Mouse (Mus musculus) midbrain, embryonic 11.5 days (tissue): ENCODE results near the gene Dennd1a. TPM values are rescaled to one million over a fixed set of nuclear protein-coding genes. Genes with fewer than 3 reads are reported as not detected.

Source experiments
- ATAC-seq: fragments of 200-750 bp; cut with Nextera tagmentation; 2 replicates; pipeline ENCODE4 v1.8.0; 2017; ENCODE audit warnings: moderate TSS enrichment, moderate library complexity; ENCODE audit not compliant: low FRiP score
- DNase-seq: peaks from one replicate; pipeline ENCODE4 v3.0.0; 2015; ENCODE audit warnings: low spot score; ENCODE audit errors: missing footprints
- H3K27ac ChIP-seq: fragments of 300-500 bp; sonication (generic); 2 replicates; pipeline ENCODE4 v1.5.1; 2014; ENCODE audit warnings: low read depth, low read length
- H3K27me3 ChIP-seq: fragments of 300-500 bp; sonication (generic); 2 replicates; pipeline ENCODE4 v1.6.1; 2014; ENCODE audit warnings: mild to moderate bottlenecking, low read length, moderate library complexity, mixed read lengths; ENCODE audit not compliant: control insufficient read depth, insufficient read depth
- H3K36me3 ChIP-seq: fragments of 300-500 bp; sonication (generic); 2 replicates; pipeline ENCODE4 v1.6.1; 2014; ENCODE audit warnings: mild to moderate bottlenecking, low read length, moderate library complexity, mixed read lengths; ENCODE audit not compliant: control insufficient read depth, insufficient read depth
- H3K4me1 ChIP-seq: fragments of 300-500 bp; sonication (generic); 2 replicates; pipeline ENCODE4 v1.6.1; 2014; ENCODE audit warnings: low read length; ENCODE audit not compliant: control insufficient read depth, insufficient read depth
- H3K4me2 ChIP-seq: fragments of 300-500 bp; sonication (generic); 2 replicates; pipeline ENCODE4 v1.6.1; 2014; ENCODE audit warnings: mild to moderate bottlenecking, moderate library complexity
- H3K4me3 ChIP-seq: fragments of 300-500 bp; sonication (generic); 2 replicates; pipeline ENCODE4 v1.5.1; 2014; ENCODE audit warnings: low read depth, low read length
- H3K9ac ChIP-seq: fragments of 300-500 bp; sonication (generic); 2 replicates; pipeline ENCODE4 v1.6.1; 2014; ENCODE audit warnings: low read length
- H3K9me3 ChIP-seq: fragments of 300-500 bp; sonication (generic); 2 replicates; pipeline ENCODE4 v1.6.1; 2016; ENCODE audit warnings: low read length; ENCODE audit not compliant: control insufficient read depth
- WGBS: fragments of 180-500 bp; shearing (Covaris S2); extraction: QIAGEN DNeasy Blood & Tissue Kit; methylation state at CpG from one replicate; pipeline ENCODE4 v1.1.7; 2014; 5-methylcytosine and 5-hydroxymethylcytosine counted together
- polyA plus RNA-seq: library from polyadenylated mRNA; unstranded; fragments of >200 nt; fragmentation: Nextera tagmentation; extraction: Ambion mirVana; gene quantifications from 2 replicates; pipeline ENCODE4 v1.2.1, GENCODE M21; 2014

Gene Dennd1a
- polyA plus RNA-seq, 1 experiment from 2014 or later = 8.8 TPM

DNA sequence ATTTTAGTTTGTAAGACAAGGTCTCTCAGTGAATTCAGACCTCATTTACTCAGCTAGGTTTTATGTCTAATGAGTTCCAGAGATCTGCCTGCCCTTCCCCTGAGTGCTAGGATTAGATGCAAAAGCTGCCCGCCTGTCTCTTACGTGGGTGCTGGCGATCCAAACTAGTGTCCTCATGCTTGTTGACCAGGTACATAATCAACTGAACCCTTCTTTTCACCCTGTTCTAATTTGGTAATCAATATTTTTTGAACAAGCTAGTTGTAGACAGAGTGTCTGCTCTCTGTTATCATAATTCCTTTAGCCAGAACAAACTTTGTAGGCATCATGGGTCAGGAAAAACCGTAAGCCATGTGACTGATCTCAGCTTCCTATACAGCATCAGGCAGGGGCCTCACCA, 241.9 kb downstream of the Dennd1a start:
- WGBS = 86% methylated on average over 4 of the region's 4 CpGs
- Histone ChIP-seq H3K4me2 (no peak overlapping the region), H3K36me3 (no peaks in the 10 kb centered on the region)

DNA sequence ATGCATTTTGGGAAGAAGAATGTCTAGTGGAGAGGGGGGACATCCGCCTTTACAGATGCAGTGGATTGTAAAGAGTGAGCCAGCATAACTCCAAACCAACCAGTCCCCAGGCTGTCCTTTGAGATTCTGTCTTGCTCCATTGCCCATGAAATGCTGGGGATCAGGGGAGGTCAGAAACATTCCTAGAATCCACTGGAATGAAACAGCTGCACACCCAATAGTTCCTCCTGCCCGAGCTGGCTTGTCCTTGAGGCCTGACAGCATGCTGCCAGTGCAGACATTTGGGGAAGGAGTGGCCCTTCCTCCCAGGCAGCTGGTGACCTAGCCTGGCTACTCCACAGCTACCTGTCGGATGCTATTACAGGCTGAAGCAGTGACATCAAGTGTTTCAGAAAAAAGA, 246.3 kb downstream of the Dennd1a start:
- peak; percentile 86 for DNase-seq
- H3K9ac ChIP-seq = no peak overlapping the region
- H3K27ac ChIP-seq = no peak overlapping the region
- H3K36me3 ChIP-seq = no peaks in the 10 kb centered on the region
- no peaks in the 10 kb centered on the region for H3K27me3 ChIP-seq
- H3K4me1 ChIP-seq = 0 out of 2 replicates have a peak, but pooled peaks cover 5% of the 10 kb centered on the region
- WGBS = 13% methylated on average over 3 of the region's 3 CpGs
- no peaks in the 10 kb centered on the region for H3K9me3 ChIP-seq
- no peak overlapping the region for H3K4me3 ChIP-seq
- no peak overlapping the region for H3K4me2 ChIP-seq
- no peak for ATAC-seq

More for the DNA sequence above, 241.9 kb downstream of the Dennd1a start:
- H3K27me3 ChIP-seq = no peaks in the 10 kb centered on the region
- DNase-seq (no peak), ATAC-seq (no peak)
- no peak overlapping the region for H3K27ac ChIP-seq
- no peaks in the 10 kb centered on the region for H3K9me3 ChIP-seq
- H3K4me3 ChIP-seq = no peak overlapping the region
- no peak overlapping the region for H3K9ac ChIP-seq
- 0 out of 2 replicates have a peak, but pooled peaks cover 3% of the 10 kb centered on the region for H3K4me1 ChIP-seq

DNA sequence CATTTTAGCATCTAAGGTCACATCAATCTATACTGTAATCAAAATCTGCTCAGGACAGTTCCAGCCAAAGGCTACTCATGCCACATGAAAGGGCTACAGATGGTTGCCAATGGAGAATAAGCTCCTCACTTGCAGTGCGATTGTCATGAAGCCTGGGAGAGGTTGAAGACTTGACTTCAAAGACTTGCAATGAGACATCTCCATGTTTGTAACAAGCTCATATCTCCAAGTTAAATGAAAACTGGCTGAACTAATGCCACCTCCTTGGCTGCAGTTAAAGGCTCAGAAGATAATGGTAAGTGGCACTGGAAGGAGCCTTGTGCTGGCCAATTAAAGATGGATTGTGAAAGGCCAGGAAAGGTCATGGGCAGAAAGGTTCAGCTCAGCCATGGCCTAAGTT, 247.6 kb downstream of the Dennd1a start:
- ATAC-seq (no peak), DNase-seq (peak; percentile 78)
- H3K4me3 ChIP-seq = no peak overlapping the region
- no peak overlapping the region for H3K27ac ChIP-seq
- H3K4me1 ChIP-seq = 0 out of 2 replicates have a peak, but pooled peaks cover 5% of the 10 kb centered on the region
- no peaks in the 10 kb centered on the region for H3K9me3 ChIP-seq
- H3K9ac ChIP-seq = no peak overlapping the region
- H3K36me3 ChIP-seq = no peaks in the 10 kb centered on the region
- no peaks in the 10 kb centered on the region for H3K27me3 ChIP-seq
- no peak overlapping the region for H3K4me2 ChIP-seq
- WGBS = 43% methylated on average over 1 of the region's 1 CpGs

DNA sequence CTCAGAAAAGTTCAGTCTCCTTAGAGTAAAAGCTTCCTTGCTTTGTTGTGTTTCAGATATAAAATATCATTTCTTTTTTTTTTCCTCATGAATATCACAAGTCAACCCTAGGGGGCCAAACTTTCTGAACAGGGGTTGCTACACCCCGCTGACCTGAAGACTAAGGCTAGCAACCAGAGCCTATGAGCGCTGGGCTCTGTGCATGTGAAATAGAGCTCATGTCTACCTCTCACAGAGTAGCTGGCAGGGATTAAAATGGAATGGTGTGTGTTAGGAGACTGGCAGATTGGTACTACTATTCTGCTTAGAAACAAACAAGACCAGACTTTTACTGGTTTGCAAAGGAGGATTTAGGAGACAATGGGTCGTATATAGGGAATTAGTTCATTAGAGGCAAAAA, 258.9 kb downstream of the Dennd1a start:
- Histone ChIP-seq H3K27me3 (no peaks in the 10 kb centered on the region), H3K27ac (no peak overlapping the region), H3K4me1 (peaks cover 2% of the 10 kb centered on the region; the same call in 1 of the 2 replicates), H3K4me3 (no peak overlapping the region), H3K4me2 (no peak overlapping the region), H3K36me3 (no peaks in the 10 kb centered on the region), H3K9me3 (no peaks in the 10 kb centered on the region), H3K9ac (no peak overlapping the region)
- ATAC-seq = 0 out of 2 replicates have a peak, but pooled peaks have one; percentile 54
- WGBS = 59% methylated on average over 3 of the region's 3 CpGs
- no peak for DNase-seq

DNA sequence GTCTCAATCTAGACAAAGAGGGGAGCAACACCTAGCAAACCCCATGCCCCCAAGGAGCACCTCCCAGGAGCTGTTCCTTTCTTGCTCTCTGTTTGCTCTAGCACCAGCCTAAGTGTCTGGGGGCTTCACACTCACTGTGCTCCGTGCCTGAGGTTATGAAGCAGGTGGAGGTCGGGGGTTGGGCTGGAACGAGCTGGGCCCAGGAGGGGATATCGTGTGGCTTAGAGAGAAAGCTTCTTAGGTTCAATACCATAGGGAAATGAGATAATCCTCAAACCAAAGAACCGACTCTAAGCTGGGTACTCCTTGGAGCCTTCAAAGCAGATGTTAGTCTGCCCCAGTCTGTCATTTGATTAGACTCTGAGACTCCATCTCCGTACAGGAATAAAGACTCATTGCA, 261.6 kb downstream of the Dennd1a start:
- H3K27me3 ChIP-seq = no peaks in the 10 kb centered on the region
- no peaks in the 10 kb centered on the region for H3K9me3 ChIP-seq
- H3K4me3 ChIP-seq = no peak overlapping the region
- H3K9ac ChIP-seq = no peak overlapping the region
- peaks cover 2% of the 10 kb centered on the region; the same call in 1 of the 2 replicates for H3K4me1 ChIP-seq
- no peak overlapping the region for H3K4me2 ChIP-seq
- no peak overlapping the region; the same call in 1 of the 2 replicates for H3K27ac ChIP-seq
- 7% methylated on average over 6 of the region's 6 CpGs for WGBS
- no peaks in the 10 kb centered on the region for H3K36me3 ChIP-seq
- ATAC-seq (peak; percentile 75), DNase-seq (peak; percentile 90)

DNA sequence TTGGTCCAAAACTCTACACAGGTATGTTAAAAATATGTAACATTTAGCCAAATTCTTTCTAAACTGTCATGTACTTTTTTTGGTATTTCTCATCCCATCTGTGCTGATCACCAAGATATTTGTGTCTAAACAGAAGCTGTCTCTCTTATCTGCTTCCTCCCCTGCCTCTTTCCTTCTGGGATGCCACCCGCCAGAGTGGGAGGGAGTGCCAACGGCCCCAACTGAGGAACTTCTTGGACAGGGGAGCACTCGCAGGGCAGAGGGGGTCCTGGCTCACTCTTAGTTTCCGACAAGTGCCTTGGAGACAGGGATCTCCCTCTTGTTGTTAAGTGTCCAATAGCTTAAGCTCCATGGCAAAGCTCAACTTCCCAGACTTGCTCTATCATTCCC, 263.5 kb downstream of the Dennd1a start:
- no peak for DNase-seq
- H3K4me2 ChIP-seq = no peak overlapping the region
- H3K9ac ChIP-seq = no peak overlapping the region
- no peaks in the 10 kb centered on the region for H3K9me3 ChIP-seq
- H3K4me1 ChIP-seq = peaks cover 2% of the 10 kb centered on the region; the same call in 1 of the 2 replicates
- H3K4me3 ChIP-seq = no peak overlapping the region
- no peaks in the 10 kb centered on the region for H3K27me3 ChIP-seq
- WGBS = 81% methylated on average over 4 of the region's 4 CpGs
- no peak for ATAC-seq
- H3K27ac ChIP-seq = no peak overlapping the region
- H3K36me3 ChIP-seq = no peaks in the 10 kb centered on the region

DNA sequence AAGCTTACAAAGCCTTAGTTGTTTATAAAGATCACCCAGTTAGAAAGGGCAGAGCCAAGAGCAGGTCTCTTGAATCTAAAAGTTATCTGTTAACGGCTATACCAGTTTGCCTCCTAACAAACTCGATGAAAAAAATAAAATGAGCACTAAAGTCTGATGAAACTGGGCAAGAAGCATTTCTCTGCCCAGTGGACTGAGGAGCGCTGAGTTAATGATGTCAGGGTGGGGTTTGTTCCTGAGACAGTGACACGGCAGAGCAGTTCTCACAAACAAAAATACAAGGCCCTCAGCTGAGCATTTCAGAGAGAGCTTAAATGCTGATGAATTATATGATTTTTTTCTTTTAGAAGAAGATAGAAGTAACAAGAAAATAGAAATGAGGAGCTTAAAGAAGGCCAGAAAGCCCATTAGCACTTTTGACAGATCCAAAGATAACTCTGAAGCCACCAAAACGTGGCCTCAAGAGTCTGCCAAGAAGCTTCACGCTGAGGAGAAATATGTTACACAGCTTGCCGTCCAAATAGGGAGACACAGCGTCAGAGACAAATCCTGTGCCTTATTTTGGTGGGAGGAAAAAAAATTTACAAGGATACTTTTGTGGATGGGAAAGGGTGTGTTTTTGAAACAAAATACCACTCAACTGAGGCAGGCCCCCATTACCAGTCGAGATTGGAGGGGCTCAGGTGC, 264.0 kb downstream of the Dennd1a start:
- H3K27ac ChIP-seq = no peak overlapping the region
- no peak overlapping the region for H3K4me3 ChIP-seq
- no peaks in the 10 kb centered on the region for H3K27me3 ChIP-seq
- H3K9me3 ChIP-seq = no peaks in the 10 kb centered on the region
- H3K4me1 ChIP-seq = peaks cover 2% of the 10 kb centered on the region; the same call in 1 of the 2 replicates
- DNase-seq (peak; percentile 80), ATAC-seq (no peak)
- no peak overlapping the region for H3K9ac ChIP-seq
- no peak overlapping the region for H3K4me2 ChIP-seq
- WGBS = 84% methylated on average over 9 of the region's 9 CpGs
- H3K36me3 ChIP-seq = no peaks in the 10 kb centered on the region

DNA sequence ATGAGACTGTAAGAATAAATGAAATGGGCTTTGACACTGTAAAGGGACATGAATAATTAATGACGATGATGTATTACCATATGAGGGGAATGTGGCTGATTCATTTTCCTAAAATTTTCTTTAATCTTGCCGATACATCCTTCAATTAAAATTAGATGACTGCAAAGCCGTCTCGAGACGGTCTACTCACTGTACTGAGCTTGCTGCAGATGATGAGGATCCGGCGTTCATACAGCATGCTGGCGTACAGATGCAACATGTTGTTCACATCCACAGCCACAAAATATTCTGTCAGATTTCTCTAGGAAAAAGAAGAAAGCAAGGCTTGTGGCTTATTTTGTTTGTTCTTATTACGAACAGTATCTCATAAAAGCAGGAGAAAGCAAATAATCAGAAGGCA, 266.0 kb downstream of the Dennd1a start:
- H3K27ac ChIP-seq = no peak overlapping the region
- H3K36me3 ChIP-seq = no peaks in the 10 kb centered on the region
- no peak overlapping the region for H3K9ac ChIP-seq
- no peak overlapping the region for H3K4me2 ChIP-seq
- ATAC-seq = no peak
- WGBS = 93% methylated on average over 9 of the region's 9 CpGs
- DNase-seq = no peak
- H3K4me1 ChIP-seq = peaks cover 2% of the 10 kb centered on the region; the same call in 1 of the 2 replicates
- H3K9me3 ChIP-seq = no peaks in the 10 kb centered on the region
- no peak overlapping the region for H3K4me3 ChIP-seq
- no peaks in the 10 kb centered on the region for H3K27me3 ChIP-seq

DNA sequence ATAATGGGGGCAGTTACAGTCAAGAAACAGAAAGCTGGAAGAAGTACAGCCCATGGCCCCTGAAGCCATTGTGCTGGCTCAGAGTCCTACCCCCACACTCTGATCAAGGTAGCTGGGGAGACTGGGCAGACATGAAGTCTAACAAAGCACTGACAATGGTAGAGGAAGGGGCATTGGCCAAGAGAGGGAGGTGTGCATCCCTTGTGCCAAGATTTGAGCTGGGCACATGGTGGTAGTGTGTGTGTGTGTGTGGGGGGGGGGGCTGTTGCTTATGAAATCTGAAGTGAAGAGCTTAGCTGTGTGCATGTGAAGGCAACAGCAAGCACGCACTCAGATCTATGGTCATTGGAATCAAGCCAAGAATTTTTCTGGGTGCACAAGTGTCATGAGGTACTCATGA, 272.5 kb downstream of the Dennd1a start:
- H3K4me3 ChIP-seq = no peak overlapping the region
- no peaks in the 10 kb centered on the region for H3K36me3 ChIP-seq
- no peaks in the 10 kb centered on the region for H3K9me3 ChIP-seq
- WGBS = 97% methylated on average over 1 of the region's 1 CpGs
- no peaks in the 10 kb centered on the region for H3K27me3 ChIP-seq
- H3K4me2 ChIP-seq = no peak overlapping the region
- DNase-seq (peak; percentile 79), ATAC-seq (no peak)
- H3K27ac ChIP-seq = no peak overlapping the region
- peaks cover 7% of the 10 kb centered on the region for H3K4me1 ChIP-seq
- no peak overlapping the region for H3K9ac ChIP-seq
